Mouse (Mus musculus) layer of hippocampus, adult 8-10 months (tissue): ENCODE results near the gene Vmn1r128. TPM values are rescaled to one million over a fixed set of nuclear protein-coding genes. Genes with fewer than 3 reads are reported as not detected.
"Not testable (repeated sequence)": the region's sequence is repeated elsewhere in the genome, so short reads cannot be mapped to it uniquely, and the experiment has no call there.

Experiments used
- DNase-seq, 2 experiments: peaks; one replicate each; pipeline ENCODE4 v3.0.0; 2022; ENCODE audit warnings: low spot score in 2 of 2
- total RNA-seq, 4 experiments: library from RNA; stranded (reverse); gene quantifications; 2 replicates each; pipeline ENCODE4 v1.2.4; 2022

Gene Vmn1r128
- not detected for total RNA-seq

DNA sequence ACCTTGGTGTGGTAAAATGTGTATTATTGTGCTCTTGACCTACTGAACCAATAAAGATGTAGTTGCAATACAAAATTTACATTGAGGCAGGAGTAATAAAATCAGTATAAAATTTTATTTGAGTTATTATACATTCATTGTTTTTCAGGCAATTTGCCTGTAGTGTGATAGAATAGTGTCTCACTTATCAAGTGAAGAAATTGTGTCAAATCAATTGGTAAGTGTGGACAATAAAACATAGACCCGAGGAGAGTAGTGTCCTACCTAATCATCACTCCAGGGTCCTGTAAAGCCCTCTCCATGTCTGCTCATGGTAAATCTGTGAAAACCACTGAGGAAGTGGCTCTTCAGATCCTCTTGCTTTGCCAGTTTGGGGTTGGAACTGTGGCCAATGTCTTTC lies at the start of gene Vmn1r128:
Vmn1r128 (plus strand) TSS at position 301 of the 400 bp plus-strand sequence.
- not testable (repeated sequence) for DNase-seq

DNA sequence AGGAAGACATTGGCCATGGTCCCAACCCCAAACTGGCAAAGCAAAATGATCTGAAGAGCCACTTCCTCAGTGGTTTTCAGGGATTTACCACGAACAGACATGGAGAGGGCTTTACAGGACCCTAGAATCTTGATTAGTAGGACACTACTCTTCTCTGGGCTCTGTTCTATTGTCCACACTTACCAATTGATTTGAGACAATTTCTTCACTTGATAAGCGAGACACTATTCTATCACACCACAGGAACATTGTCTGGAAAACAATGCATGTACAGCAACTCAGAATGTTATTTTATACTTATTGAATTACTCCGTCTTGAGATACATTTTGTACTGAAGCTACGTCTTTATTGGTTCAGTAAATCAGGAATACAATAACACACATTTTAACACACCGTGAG lies 47.8 kb upstream of the Vmn1r128 start, which contains the start of gene Vmn1r126:
Vmn1r126 (minus strand) TSS at position 101 of the 400 bp plus-strand sequence.
- DNase-seq = not testable (repeated sequence)

DNA sequence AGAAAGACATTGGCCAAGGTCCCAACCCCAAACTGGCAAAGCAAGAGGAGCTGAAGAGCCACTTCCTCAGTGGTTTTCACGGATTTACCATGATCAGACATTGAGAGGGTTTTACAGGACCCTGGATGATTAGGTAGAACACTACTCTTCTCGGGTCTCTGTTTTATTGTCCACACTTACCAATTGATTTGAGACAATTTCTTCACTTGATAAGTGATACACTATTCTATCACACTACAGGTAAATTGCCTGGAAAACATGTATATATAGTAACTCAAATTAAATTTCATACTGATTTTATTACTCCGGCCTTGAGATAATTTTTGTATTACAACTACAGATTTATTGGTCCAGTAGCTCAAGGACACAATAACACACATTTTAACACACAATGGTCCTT lies 29.4 kb upstream of the Vmn1r128 start, which contains the start of gene Vmn1r127:
Vmn1r127 (minus strand) TSS at position 101 of the 400 bp plus-strand sequence.
- not testable (repeated sequence) for DNase-seq

DNA sequence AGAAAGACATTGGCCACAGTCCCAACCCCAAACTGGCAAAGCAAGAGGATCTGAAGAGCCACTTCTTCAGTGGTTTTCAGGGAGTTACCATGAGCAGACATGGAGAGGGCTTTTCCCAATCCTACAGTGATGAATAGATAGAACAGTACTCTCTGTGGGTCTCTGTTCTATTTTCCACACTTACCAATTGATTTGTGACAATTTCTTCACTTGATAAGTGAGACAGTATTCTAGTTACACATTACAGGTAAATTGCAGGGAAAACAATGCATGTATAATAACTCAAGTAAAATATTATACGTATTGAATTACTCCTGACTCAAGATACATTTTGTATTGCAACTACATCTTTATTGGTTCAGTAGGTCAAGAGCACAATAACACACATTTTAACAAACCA lies 12.0 kb downstream of the Vmn1r128 start, which contains the start of gene Vmn1r129:
Vmn1r129 (minus strand) TSS at position 101 of the 400 bp plus-strand sequence.
- not testable (repeated sequence) for DNase-seq

Other genes starting within 250 kb of the Vmn1r128 start
- not detected for gene Vmn1r122, start 215.2 kb upstream of the Vmn1r128 start, total RNA-seq
- gene Vmn1r123, start 187.2 kb upstream of the Vmn1r128 start, total RNA-seq = not detected
- not detected for gene Gm5157, start 158.9 kb upstream of the Vmn1r128 start, total RNA-seq
- not detected for gene Vmn1r124, start 88.8 kb upstream of the Vmn1r128 start, total RNA-seq
- not detected for gene Vmn1r125, start 77.2 kb upstream of the Vmn1r128 start, total RNA-seq
- gene Vmn1r126, start 47.9 kb upstream of the Vmn1r128 start, total RNA-seq = not detected
- gene Vmn1r127, start 29.5 kb upstream of the Vmn1r128 start, total RNA-seq = not detected
- gene Vmn1r129, start 11.9 kb downstream of the Vmn1r128 start, total RNA-seq = not detected
- gene Gm6882, start 83.4 kb downstream of the Vmn1r128 start, total RNA-seq = not detected
- not detected for gene Vmn1r130, start 162.4 kb downstream of the Vmn1r128 start, total RNA-seq
- gene Vmn1r131, start 196.7 kb downstream of the Vmn1r128 start, total RNA-seq = not detected